In genomic region chr9:106080261-106081033, GRCm38 (mm10) we compare ENCODE assay signal across 8 mouse cellular contexts. TPM values are rescaled to one million over a fixed set of nuclear protein-coding genes. Genes with fewer than 3 reads are reported as not detected.
A peak's percentile ranks its signal among the peaks of the same experiment; 100 is the strongest.
DNase-seq lines count a peak whose midpoint lies in the region; ATAC-seq and TF ChIP-seq lines count a peak whose summit lies in the region.

No protein-coding gene starts in this region.

- dilution Hi-C loops in CH12.LX (cut with MboI; ENCODE audit: extremely low pct_ligation_motif_present, extremely low pct_unique_long_range_greater_than_20kb, low sequenced_read_pairs) = no loop called here

- TF ChIP-seq CTCF in CH12.LX (conservative IDR thresholded peaks at IDR 0.05 in 1 of 2, IDR thresholded peaks at IDR 0.05 in 1 of 2; ENCODE audit: low read depth in 2 of 2, low read length in 2 of 2) = peak; percentile 40 to 75; a peak in 3 of 4 replicates
- peak; percentile 43 for TF ChIP-seq CTCF in heart, postnatal 0 days (IDR thresholded peaks at IDR 0.05; ENCODE audit: low read depth)

- no peaks in the 10 kb centered on the region for H3K79me2 ChIP-seq in CH12.LX (replicated peaks; ENCODE audit: control insufficient read depth, extremely low read depth, insufficient read depth, poor library complexity, severe bottlenecking)

- ATAC-seq in heart, postnatal 0 days (ENCODE audit: insufficient read depth, low read depth) = no peak

- no peak overlapping the region for H3K9ac ChIP-seq in CH12.LX (ENCODE audit: insufficient read depth, low read depth)
- no peak overlapping the region for H3K9ac ChIP-seq in heart, postnatal 0 days (replicated peaks; ENCODE audit: low read depth, low read length)

- no peak overlapping the region for H3K4me3 ChIP-seq in CH12.LX (replicated peaks in 1 of 3; ENCODE audit: low read depth in 2 of 3, low read length in 2 of 3, poor library complexity in 1 of 3)
- no peak overlapping the region for H3K4me3 ChIP-seq in heart, postnatal 0 days (ENCODE audit: low read depth, low read length)

- H3K4me2 ChIP-seq in CH12.LX (ENCODE audit: insufficient read depth, low read depth, poor library complexity, severe bottlenecking) = no peak overlapping the region
- H3K4me2 ChIP-seq in heart, postnatal 0 days (ENCODE audit: low read depth, low read length) = no peak overlapping the region

- no peak overlapping the region for H3K27ac ChIP-seq in CH12.LX (ENCODE audit: insufficient read depth, low read depth)
- H3K27ac ChIP-seq in heart, postnatal 0 days (ENCODE audit: low read depth) = no peak overlapping the region

- 52% methylated on average over 12 of the region's 12 CpGs for WGBS in heart, postnatal 0 days

- no peaks in the 10 kb centered on the region for H3K4me1 ChIP-seq in CH12.LX (ENCODE audit: control insufficient read depth in 1 of 2, insufficient read depth in 2 of 2)
- H3K4me1 ChIP-seq in heart, postnatal 0 days (ENCODE audit: control insufficient read depth, insufficient read depth) = no peaks in the 10 kb centered on the region

- TF ChIP-seq EP300 in CH12.LX (IDR thresholded peaks at IDR 0.05; ENCODE audit: low read length) = no peak
- no peak for TF ChIP-seq EP300 in heart, postnatal 0 days (IDR thresholded peaks at IDR 0.05; ENCODE audit: low read depth)

- peak; percentile 37 for TF ChIP-seq RAD21 in CH12.LX (IDR thresholded peaks at IDR 0.05; ENCODE audit: low read depth, low read length)

- peaks cover 54% of the 10 kb centered on the region for H3K27me3 ChIP-seq in CH12.LX (replicated peaks)
- H3K27me3 ChIP-seq in heart, postnatal 0 days (ENCODE audit: control insufficient read depth, insufficient read depth, low read length) = no peaks in the 10 kb centered on the region

- no peaks in the 10 kb centered on the region for H3K36me3 ChIP-seq in CH12.LX (replicated peaks in 1 of 2; ENCODE audit: control insufficient read depth in 1 of 2, insufficient read depth in 1 of 2, low read length in 1 of 2)
- no peaks in the 10 kb centered on the region for H3K36me3 ChIP-seq in heart, postnatal 0 days (replicated peaks; ENCODE audit: control insufficient read depth, insufficient read depth, low read length)

- in situ Hi-C loops in CH12.LX (cut with MboI; ENCODE audit: low pct_ligation_motif_present, low pct_unique_long_range_greater_than_20kb, low sequenced_read_pairs) = no loop called here

- no peak for TF ChIP-seq POLR2A in CH12.LX (IDR thresholded peaks at IDR 0.05; ENCODE audit: low read depth, low read length)

- no peaks in the 10 kb centered on the region for H3K9me3 ChIP-seq in CH12.LX (replicated peaks; ENCODE audit: low read length)
- no peaks in the 10 kb centered on the region for H3K9me3 ChIP-seq in heart, postnatal 0 days (replicated peaks; ENCODE audit: control insufficient read depth, low read length)

- DNase-seq in gastrocnemius, adult 18-20 months (ENCODE audit: low spot score) = peak; percentile 38
- no peak for DNase-seq in gastrocnemius, postnatal 36 days
- DNase-seq in CH12.LX (ENCODE audit: extremely low read depth) = peak; percentile 53
- peak; percentile 24 for DNase-seq in c-Kit-positive CD71-negative TER-119-negative erythroid progenitor cells, embryonic 14.5 days (ENCODE audit: low read depth)
- DNase-seq in heart, postnatal 0 days (ENCODE audit: low spot score) = no peak
- peak; percentile 37 to 62 for DNase-seq in layer of hippocampus, postnatal 36 days
- DNase-seq in naive thymus-derived CD4-positive, alpha-beta T cell, adult 2 months (ENCODE audit: low read depth) = peak; percentile 66
- DNase-seq in thymus, postnatal 4 days = peak; percentile 48

- intact Hi-C loops in gastrocnemius, postnatal 36 days (cut with DNase I) = no loop called here

TF ChIP-seq in CH12.LX, 34 proteins besides CTCF, POLR2A, EP300 and RAD21:
- TF ChIP-seq GABPA (IDR thresholded peaks at IDR 0.05; ENCODE audit: insufficient replicate concordance, low read depth, low read length) (no peak), BHLHE40 (IDR thresholded peaks at IDR 0.05; ENCODE audit: low read depth, low read length) (no peak), ZMIZ1 (IDR thresholded peaks at IDR 0.05; ENCODE audit: low read depth, low read length) (no peak), TBP (conservative IDR thresholded peaks at IDR 0.05; ENCODE audit: low read depth, low read length) (no peak), SMC3 (IDR thresholded peaks at IDR 0.05; ENCODE audit: low read depth, low read length) (peak; percentile 62), KAT2A (IDR thresholded peaks at IDR 0.05; ENCODE audit: insufficient replicate concordance, low read length) (no peak), MEF2A (IDR thresholded peaks at IDR 0.05; ENCODE audit: borderline replicate concordance, low read depth, low read length) (no peak), USF2 (conservative IDR thresholded peaks at IDR 0.05; ENCODE audit: low read depth, low read length) (no peak)

RNA-seq across cellular contexts. Expression of gene Col6a4, which starts 16.1 kb away (rescaled TPM):
- total RNA-seq in gastrocnemius, adult 18-20 months (2021) = under 1 TPM in 1 of 2 experiments, not detected in 1; 0.14 TPM
- total RNA-seq in gastrocnemius, postnatal 36 days (2021) = not detected
- 0.29 and 0.47 TPM in 2 replicates for total RNA-seq in CH12.LX (2012; rRNA removed)
- 0.08 and 0.16 TPM in 2 replicates for total RNA-seq in CH12.LX (2014; rRNA removed)
- polyA plus RNA-seq in CH12.LX (2012; ENCODE audit: insufficient read length, low read depth) = 0.48 and 0.74 TPM in 2 replicates
- under 0.01 TPM in 1 of 2 replicates, not detected in the other for total RNA-seq in heart, postnatal 0 days (2014; rRNA removed; ENCODE audit: low replicate concordance)
- polyA plus RNA-seq in heart, postnatal 0 days (2015; fragmentation: Nextera tagmentation; extraction: Ambion mirVana) = 0.01 TPM in 1 of 2 replicates, not detected in the other
- total RNA-seq in layer of hippocampus, postnatal 36 days (2021) = 1 to 10 TPM; 1.2 to 1.8 TPM

Comparison
In these comparisons a context has a peak if more than half of its experiments do, and no peak if none do; other contexts are left out.
1. DNase-seq: peak in gastrocnemius, adult 18-20 months (single experiment), CH12.LX (single experiment), c-Kit-positive CD71-negative TER-119-negative erythroid progenitor cells, embryonic 14.5 days (single experiment), layer of hippocampus, postnatal 36 days (2 of 2), naive thymus-derived CD4-positive, alpha-beta T cell, adult 2 months (single experiment) and thymus, postnatal 4 days (single experiment); none in gastrocnemius, postnatal 36 days (0 of 2) and heart, postnatal 0 days (single experiment).